Mouse (Mus musculus): ENCODE data around the gene Tns1. TPM values are rescaled to one million over a fixed set of nuclear protein-coding genes. Genes with fewer than 3 reads are reported as not detected.

Tns1 gene
- total and polyA plus RNA-seq, 2 experiments from 2014 or later: 11.7 to 28.0 TPM

- WGBS: 83% methylated on average over 13 of the region's 13 CpGs
- peak overlapping the region; percentile 65; the same call in 1 of the 2 replicates for H3K27ac ChIP-seq
- peaks cover 20% of the 10 kb centered on the region for H3K4me1 ChIP-seq (ENCODE audit: insufficient read depth, low read length)
Measured at GRCm38 (mm10) chr1:74028118-74028880, 96.0 kb downstream of the Tns1 start.

GRCm38 (mm10) chr1:74027559-74028091 lies 96.6 kb downstream of the Tns1 start:
- 33% methylated on average over 11 of the region's 11 CpGs for WGBS
- no peaks in the 10 kb centered on the region for H3K36me3 ChIP-seq (ENCODE audit: insufficient read depth, low read length)
- no peaks in the 10 kb centered on the region for H3K9me3 ChIP-seq (ENCODE audit: low read length)
- H3K27me3 ChIP-seq (ENCODE audit: insufficient read depth, low read length): no peaks in the 10 kb centered on the region
- ATAC-seq (peak; percentile 44), DNase-seq (ENCODE audit: low spot score) (peak; percentile 54)
- H3K9ac ChIP-seq (replicated peaks; ENCODE audit: low read length): no peak overlapping the region
- H3K4me2 ChIP-seq (ENCODE audit: low read depth, low read length): no peak overlapping the region
- no peak overlapping the region for H3K4me3 ChIP-seq (ENCODE audit: low read length)
- peaks cover 20% of the 10 kb centered on the region for H3K4me1 ChIP-seq (ENCODE audit: insufficient read depth, low read length)
- TF ChIP-seq CTCF (IDR thresholded peaks at IDR 0.05; ENCODE audit: low read depth): no peak
- H3K27ac ChIP-seq: peak overlapping the region; percentile 65

More at GRCm38 (mm10) chr1:74028118-74028880, 96.0 kb downstream of the Tns1 start:
- ATAC-seq: no peak
- TF ChIP-seq CTCF (IDR thresholded peaks at IDR 0.05; ENCODE audit: low read depth): no peak
- H3K4me3 ChIP-seq (ENCODE audit: low read length): no peak overlapping the region
- no peaks in the 10 kb centered on the region for H3K36me3 ChIP-seq (ENCODE audit: insufficient read depth, low read length)
- no peak overlapping the region for H3K4me2 ChIP-seq (ENCODE audit: low read depth, low read length)
- no peak for DNase-seq (ENCODE audit: low spot score)
- no peaks in the 10 kb centered on the region for H3K9me3 ChIP-seq (ENCODE audit: low read length)
- H3K27me3 ChIP-seq (ENCODE audit: insufficient read depth, low read length): no peaks in the 10 kb centered on the region
- no peak overlapping the region for H3K9ac ChIP-seq (replicated peaks; ENCODE audit: low read length)

DNA sequence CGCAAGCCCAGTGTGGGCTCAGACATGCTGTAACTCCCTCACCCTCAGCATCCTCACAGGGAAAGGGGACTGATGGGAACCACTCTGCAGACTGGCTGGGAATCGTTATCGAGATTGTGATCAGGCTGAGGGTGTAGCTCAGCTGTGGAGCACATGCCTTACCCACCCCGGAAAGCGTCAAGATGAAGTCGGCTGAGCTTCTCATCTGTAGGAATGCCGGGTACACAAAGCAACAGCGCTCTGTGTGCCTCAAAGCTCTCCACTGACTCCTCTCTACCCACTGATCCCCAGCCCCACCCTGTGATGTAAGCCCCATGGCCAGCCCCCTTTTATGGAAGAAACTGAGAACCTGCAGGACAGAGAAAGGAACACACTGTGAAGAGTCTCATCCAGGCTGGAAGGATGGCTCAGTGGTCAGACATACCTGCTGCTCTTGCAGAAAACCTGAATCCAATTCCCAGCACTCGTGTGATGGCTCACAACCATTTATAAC lies 97.5 kb downstream of the Tns1 start:
- TF ChIP-seq CTCF (IDR thresholded peaks at IDR 0.05; ENCODE audit: low read depth): no peak
- DNase-seq (ENCODE audit: low spot score): no peak
- no peaks in the 10 kb centered on the region for H3K36me3 ChIP-seq (ENCODE audit: insufficient read depth, low read length)
- H3K4me1 ChIP-seq (ENCODE audit: insufficient read depth, low read length): peaks cover 20% of the 10 kb centered on the region
- no peaks in the 10 kb centered on the region for H3K27me3 ChIP-seq (ENCODE audit: insufficient read depth, low read length)
- no peak overlapping the region for H3K4me3 ChIP-seq (ENCODE audit: low read length)
- 71% methylated on average over 9 of the region's 9 CpGs for WGBS
- no peak overlapping the region for H3K27ac ChIP-seq
- no peak for ATAC-seq
- no peaks in the 10 kb centered on the region for H3K9me3 ChIP-seq (ENCODE audit: low read length)
- H3K4me2 ChIP-seq (ENCODE audit: low read depth, low read length): no peak overlapping the region
- no peak overlapping the region for H3K9ac ChIP-seq (replicated peaks; ENCODE audit: low read length)

DNA sequence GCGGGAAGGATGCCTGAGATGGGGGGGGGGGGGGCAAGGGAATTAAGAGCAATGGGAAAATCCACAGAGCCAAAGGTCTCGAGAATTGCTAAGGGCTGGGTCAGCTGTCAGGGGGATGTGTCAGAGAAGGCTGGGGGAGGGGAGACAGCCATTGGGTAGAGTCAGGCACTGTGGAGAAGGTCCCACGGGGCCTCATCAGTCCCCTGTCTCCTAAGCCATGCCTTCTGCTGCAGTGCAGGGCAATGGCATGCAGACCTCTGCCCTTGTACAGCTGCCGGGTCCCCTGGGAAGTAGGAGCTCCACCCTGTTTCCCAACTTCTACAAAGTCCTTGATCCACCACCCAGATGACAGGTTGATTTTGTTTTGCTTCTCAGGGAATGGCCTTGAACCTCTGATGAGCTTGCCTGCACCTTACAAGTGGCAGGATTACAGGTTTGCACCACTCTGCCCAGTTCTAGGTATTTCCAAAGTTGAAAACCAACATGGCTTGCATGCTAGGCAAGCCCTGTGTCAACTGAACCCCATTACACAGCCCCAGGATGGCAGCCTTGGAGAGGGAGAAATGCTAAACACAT lies 98.5 kb downstream of the Tns1 start:
- no peak overlapping the region for H3K9ac ChIP-seq (replicated peaks; ENCODE audit: low read length)
- no peaks in the 10 kb centered on the region for H3K36me3 ChIP-seq (ENCODE audit: insufficient read depth, low read length)
- DNase-seq (ENCODE audit: low spot score) (no peak), ATAC-seq (no peak)
- peaks cover 12% of the 10 kb centered on the region for H3K4me1 ChIP-seq (ENCODE audit: insufficient read depth, low read length)
- H3K27me3 ChIP-seq (ENCODE audit: insufficient read depth, low read length): no peaks in the 10 kb centered on the region
- 47% methylated on average over 4 of the region's 4 CpGs for WGBS
- no peaks in the 10 kb centered on the region for H3K9me3 ChIP-seq (ENCODE audit: low read length)
- no peak overlapping the region for H3K4me2 ChIP-seq (ENCODE audit: low read depth, low read length)
- no peak for TF ChIP-seq CTCF (IDR thresholded peaks at IDR 0.05; ENCODE audit: low read depth)
- H3K4me3 ChIP-seq (ENCODE audit: low read length): no peak overlapping the region
- H3K27ac ChIP-seq: no peak overlapping the region

DNA sequence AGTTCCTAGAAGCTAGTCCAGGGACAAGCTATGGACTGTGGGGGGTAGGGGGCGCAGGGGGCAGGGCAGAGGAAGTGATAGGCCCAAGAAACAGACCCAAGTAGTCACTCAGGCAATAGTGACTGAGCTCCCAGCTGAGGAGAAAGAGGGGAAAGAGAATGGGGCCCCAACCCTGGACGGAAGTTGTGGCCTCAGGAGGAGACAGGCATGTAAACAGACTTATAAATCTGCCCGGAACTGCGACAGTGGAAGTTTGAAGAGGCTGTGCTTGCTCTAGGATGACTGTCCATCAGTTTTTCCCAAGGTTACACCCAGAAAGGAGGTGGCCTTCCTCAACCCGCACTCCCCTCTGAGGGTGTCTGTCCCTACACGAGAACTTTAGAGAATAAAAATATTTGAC lies 99.0 kb downstream of the Tns1 start:
- no peaks in the 10 kb centered on the region for H3K9me3 ChIP-seq (ENCODE audit: low read length)
- H3K27ac ChIP-seq: no peak overlapping the region
- no peak for ATAC-seq
- no peaks in the 10 kb centered on the region for H3K36me3 ChIP-seq (ENCODE audit: insufficient read depth, low read length)
- WGBS: 75% methylated on average over 6 of the region's 6 CpGs
- no peaks in the 10 kb centered on the region for H3K27me3 ChIP-seq (ENCODE audit: insufficient read depth, low read length)
- H3K4me1 ChIP-seq (ENCODE audit: insufficient read depth, low read length): peaks cover 10% of the 10 kb centered on the region
- DNase-seq (ENCODE audit: low spot score): no peak
- TF ChIP-seq CTCF (IDR thresholded peaks at IDR 0.05; ENCODE audit: low read depth): no peak
- H3K4me2 ChIP-seq (ENCODE audit: low read depth, low read length): no peak overlapping the region
- H3K9ac ChIP-seq (replicated peaks; ENCODE audit: low read length): no peak overlapping the region
- no peak overlapping the region for H3K4me3 ChIP-seq (ENCODE audit: low read length)

DNA sequence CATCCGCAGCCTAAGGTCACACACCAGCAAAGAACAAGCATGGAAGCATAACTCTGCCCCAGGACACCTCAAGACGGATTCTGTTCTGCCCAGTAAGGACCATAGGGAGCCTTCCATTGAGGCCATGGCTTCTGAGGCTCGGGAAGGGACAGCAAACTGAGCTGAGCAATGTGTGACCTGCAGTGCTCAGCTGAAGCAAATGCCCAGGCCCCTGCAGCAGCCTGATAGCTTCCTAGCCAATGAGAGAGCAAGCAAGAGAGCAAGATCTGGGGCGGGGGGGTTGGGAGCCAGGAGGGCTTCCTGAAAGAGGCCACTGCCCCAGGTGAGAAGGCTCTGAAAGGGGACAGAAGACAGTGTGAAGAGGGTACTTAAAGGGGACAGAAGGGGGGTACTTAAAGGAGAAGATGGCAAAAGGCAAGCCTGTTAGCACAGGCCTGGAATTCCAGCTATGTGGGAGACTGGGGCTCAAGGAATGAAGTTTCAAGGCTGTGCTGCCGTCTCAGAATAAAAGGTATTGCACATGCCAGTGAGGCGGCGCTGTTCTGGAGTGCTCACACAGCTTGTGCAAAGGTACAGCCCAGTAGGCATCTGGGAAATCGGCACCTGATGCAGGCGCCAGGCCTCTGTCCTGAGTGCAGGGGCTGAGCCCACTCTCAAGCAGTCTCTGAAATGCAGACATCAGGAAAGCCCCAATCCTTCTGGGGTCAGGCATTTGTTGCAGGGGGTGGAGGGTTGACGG lies 99.6 kb downstream of the Tns1 start:
- WGBS: 66% methylated on average over 10 of the region's 10 CpGs

More for the DNA sequence above, 99.6 kb downstream of the Tns1 start:
- ATAC-seq: no peak
- Histone ChIP-seq H3K9me3 (ENCODE audit: low read length) (no peaks in the 10 kb centered on the region), H3K36me3 (ENCODE audit: insufficient read depth, low read length) (no peaks in the 10 kb centered on the region), H3K27ac (no peak overlapping the region), H3K4me1 (ENCODE audit: insufficient read depth, low read length) (peaks cover 10% of the 10 kb centered on the region), H3K27me3 (ENCODE audit: insufficient read depth, low read length) (no peaks in the 10 kb centered on the region), H3K4me2 (ENCODE audit: low read depth, low read length) (no peak overlapping the region), H3K9ac (replicated peaks; ENCODE audit: low read length) (no peak overlapping the region), H3K4me3 (ENCODE audit: low read length) (no peak overlapping the region)
- TF ChIP-seq CTCF (IDR thresholded peaks at IDR 0.05; ENCODE audit: low read depth): no peak
- DNase-seq (ENCODE audit: low spot score): no peak
